Mouse (Mus musculus) kidney, adult 8-10 months (tissue): ENCODE results near the gene Hmgb1.

ENCODE experiments used
- DNase-seq, 2 experiments: peaks; one replicate each; pipeline ENCODE4 v3.0.0; 2022

Hmgb1 gene

GRCm38 (mm10) chr5:149184104-149184843, at the start of gene Hmgb1, which contains the start of gene Uspl1:
Gene Hmgb1 (minus strand): TSS chr5:149184489.
Gene Uspl1 (plus strand): TSS chr5:149184350.
- DNase-seq: peak; percentile 98

GRCm38 (mm10) chr5:149229619-149230339, 45.5 kb upstream of the Hmgb1 start:
- no peak for DNase-seq

GRCm38 (mm10) chr5:149228700-149229618, 44.7 kb upstream of the Hmgb1 start:
- peak; percentile 98 to 99 for DNase-seq

- no peak for DNase-seq
Observed at GRCm38 (mm10) chr5:149224666-149225065, 40.4 kb upstream of the Hmgb1 start.

- DNase-seq: no peak
Observed at GRCm38 (mm10) chr5:149221355-149221754, 37.1 kb upstream of the Hmgb1 start.

- DNase-seq: no peak
Observed at GRCm38 (mm10) chr5:149219493-149219892, 35.2 kb upstream of the Hmgb1 start.

- no peak for DNase-seq
Observed at GRCm38 (mm10) chr5:149217524-149218357, 33.5 kb upstream of the Hmgb1 start.

GRCm38 (mm10) chr5:149215540-149215939, 31.3 kb upstream of the Hmgb1 start:
- no peak for DNase-seq

GRCm38 (mm10) chr5:149212806-149213205, 28.5 kb upstream of the Hmgb1 start:
- DNase-seq: peak in 1 of 2 experiments; percentile 46

- DNase-seq: peak in 1 of 2 experiments; percentile 56
Observed at GRCm38 (mm10) chr5:149211041-149211440, 26.8 kb upstream of the Hmgb1 start.

- no peak for DNase-seq
Observed at GRCm38 (mm10) chr5:149209328-149209727, 25.0 kb upstream of the Hmgb1 start.

GRCm38 (mm10) chr5:149208776-149209175, 24.5 kb upstream of the Hmgb1 start:
- no peak for DNase-seq

- no peak for DNase-seq
Observed at GRCm38 (mm10) chr5:149207661-149208060, 23.4 kb upstream of the Hmgb1 start.

GRCm38 (mm10) chr5:149206286-149206685, 22.0 kb upstream of the Hmgb1 start:
- DNase-seq: no peak

- DNase-seq: no peak
Observed at GRCm38 (mm10) chr5:149205265-149205664, 21.0 kb upstream of the Hmgb1 start.

GRCm38 (mm10) chr5:149204822-149205221, 20.5 kb upstream of the Hmgb1 start:
- no peak for DNase-seq

GRCm38 (mm10) chr5:149203796-149204375, 19.6 kb upstream of the Hmgb1 start:
- no peak for DNase-seq

- DNase-seq: peak in 1 of 2 experiments; percentile 20
Observed at GRCm38 (mm10) chr5:149202941-149203340, 18.7 kb upstream of the Hmgb1 start.

- DNase-seq: no peak
Observed at GRCm38 (mm10) chr5:149198782-149199181, 14.5 kb upstream of the Hmgb1 start.

GRCm38 (mm10) chr5:149196611-149197010, 12.3 kb upstream of the Hmgb1 start:
- DNase-seq: peak in 1 of 2 experiments; percentile 27

GRCm38 (mm10) chr5:149190160-149190559, 5.9 kb upstream of the Hmgb1 start:
- no peak for DNase-seq

GRCm38 (mm10) chr5:149185806-149186205, 1.5 kb upstream of the Hmgb1 start:
- no peak for DNase-seq
